Mouse (Mus musculus) 3134 (cell line): ENCODE measurements around the gene Zdhhc23.

ENCODE experiments used
- DNase-seq: peaks from one replicate; pipeline ENCODE4 v3.0.0-alpha.2; 2011; ENCODE audit warnings: low spot score; ENCODE audit not compliant: insufficient read length; ENCODE audit errors: extremely low read depth

Gene Zdhhc23

GRCm38 (mm10) chr16:43979328-43980109 lies at the start of gene Zdhhc23:
Gene Zdhhc23, minus strand, starts transcription at chr16:43979791.
- no peak for DNase-seq

GRCm38 (mm10) chr16:44029273-44029672 lies 49.7 kb upstream of the Zdhhc23 start:
- DNase-seq: no peak

GRCm38 (mm10) chr16:44026822-44027221 lies 47.2 kb upstream of the Zdhhc23 start:
- DNase-seq: no peak

- no peak for DNase-seq
Measured at GRCm38 (mm10) chr16:44026210-44026609, 46.6 kb upstream of the Zdhhc23 start.

GRCm38 (mm10) chr16:44018986-44019548 lies 39.5 kb upstream of the Zdhhc23 start:
- no peak for DNase-seq

- no peak for DNase-seq
Measured at GRCm38 (mm10) chr16:44018372-44018771, 38.8 kb upstream of the Zdhhc23 start.

- DNase-seq: no peak
Measured at GRCm38 (mm10) chr16:44017707-44018106, 38.1 kb upstream of the Zdhhc23 start.

- DNase-seq: no peak
Measured at GRCm38 (mm10) chr16:44016164-44016563, 36.6 kb upstream of the Zdhhc23 start.

GRCm38 (mm10) chr16:44015416-44016158 lies 36.0 kb upstream of the Zdhhc23 start:
- DNase-seq: no peak

- no peak for DNase-seq
Measured at GRCm38 (mm10) chr16:44011010-44011409, 31.4 kb upstream of the Zdhhc23 start.

GRCm38 (mm10) chr16:44002086-44002485 lies 22.5 kb upstream of the Zdhhc23 start:
- DNase-seq: no peak

- DNase-seq: no peak
Measured at GRCm38 (mm10) chr16:43999541-43999940, 19.9 kb upstream of the Zdhhc23 start.

GRCm38 (mm10) chr16:43999111-43999510 lies 19.5 kb upstream of the Zdhhc23 start:
- no peak for DNase-seq

GRCm38 (mm10) chr16:43994623-43995022 lies 15.0 kb upstream of the Zdhhc23 start:
- DNase-seq: no peak

GRCm38 (mm10) chr16:43986299-43986698 lies 6.7 kb upstream of the Zdhhc23 start:
- no peak for DNase-seq

- DNase-seq: no peak
Measured at GRCm38 (mm10) chr16:43980110-43980609, 569 bp upstream of the Zdhhc23 start.

- DNase-seq: no peak
Measured at GRCm38 (mm10) chr16:43979010-43979327, 622 bp downstream of the Zdhhc23 start.

- no peak for DNase-seq
Measured at GRCm38 (mm10) chr16:43973606-43974220, 5.9 kb downstream of the Zdhhc23 start.

- DNase-seq: no peak
Measured at GRCm38 (mm10) chr16:43973147-43973546, 6.4 kb downstream of the Zdhhc23 start.

GRCm38 (mm10) chr16:43972391-43972790 lies 7.2 kb downstream of the Zdhhc23 start:
- DNase-seq: no peak

- DNase-seq: no peak
Measured at GRCm38 (mm10) chr16:43971741-43972140, 7.8 kb downstream of the Zdhhc23 start.
